ENCODE assay signal across 11 mouse cellular contexts in the genomic region with DNA sequence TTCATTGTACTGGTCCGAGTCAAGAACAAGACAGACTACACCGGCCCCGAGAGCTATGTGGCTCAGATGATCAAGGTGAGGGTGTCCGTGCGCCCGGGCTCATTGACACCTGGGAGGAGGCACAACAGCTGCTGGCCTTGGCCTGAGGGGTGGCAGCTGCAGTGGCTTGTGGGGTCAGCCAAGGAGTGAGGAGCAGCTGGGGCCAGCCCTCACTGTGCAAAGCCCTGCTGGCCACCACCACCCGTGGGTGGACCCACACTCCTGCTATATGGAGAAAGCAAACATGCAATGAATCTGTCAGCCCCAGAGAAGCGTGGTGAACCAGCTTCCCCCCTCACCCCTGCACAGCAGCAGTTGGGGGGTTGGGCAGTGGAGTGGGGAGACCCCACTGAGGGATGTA. TPM values are rescaled to one million over a fixed set of nuclear protein-coding genes. Genes with fewer than 3 reads are reported as not detected.
DNase-seq lines count a peak whose midpoint lies in the region; ATAC-seq and TF ChIP-seq lines count a peak whose summit lies in the region.
"Had no signal": no experiment of that assay in that cellular context is flagged by ENCODE, and none has a peak within 500 bp of the region (broad histone marks: within the 10 kb centered on the region; RNA-seq: fewer than 3 reads in every experiment).

No protein-coding gene starts in this region.

- H3K9me3 ChIP-seq in midbrain, postnatal 0 days (ENCODE audit: low read length), result no peaks in the 10 kb centered on the region
- H3K9me3 ChIP-seq: liver, embryonic 15.5 days had no signal

- H3K4me2 ChIP-seq in midbrain, postnatal 0 days (ENCODE audit: low read depth, low read length, poor library complexity, severe bottlenecking), result no peak overlapping the region
- H3K4me2 ChIP-seq: liver, embryonic 15.5 days had no signal

- H3K27ac ChIP-seq in midbrain, postnatal 0 days (ENCODE audit: low read depth, low read length), result peak overlapping the region; percentile 32; the same call in 1 of the 2 replicates
- H3K27ac ChIP-seq: liver, embryonic 15.5 days had no signal

- intact Hi-C loops in heart, postnatal 14 days (cut with DNase I), result loop anchor here (10.0 kb wide), 1 partner anchor 185 kb away; a partner anchor contains a TSS
- intact Hi-C loops in heart, postnatal 25 days (cut with DNase I), result loop anchor here (2.0 kb wide), 1 partner anchor 83 kb away; no protein-coding TSS in a partner anchor

- no peak overlapping the region for H3K9ac ChIP-seq in midbrain, postnatal 0 days (replicated peaks; ENCODE audit: low read length, poor library complexity, severe bottlenecking)
- H3K9ac ChIP-seq: liver, embryonic 15.5 days had no signal

- H3K4me1 ChIP-seq in midbrain, postnatal 0 days (ENCODE audit: insufficient read depth, low read length), result peaks cover 11% of the 10 kb centered on the region; the same call in 1 of the 2 replicates

- no peak overlapping the region for H3K4me3 ChIP-seq in midbrain, postnatal 0 days (ENCODE audit: low read depth, low read length)
- H3K4me3 ChIP-seq: liver, embryonic 15.5 days had no signal

- H3K27me3 ChIP-seq in midbrain, postnatal 0 days (ENCODE audit: insufficient read depth, low read length), result no peaks in the 10 kb centered on the region
- H3K27me3 ChIP-seq: CH12.LX; liver, embryonic 15.5 days had no signal

- TF ChIP-seq CTCF in midbrain, postnatal 0 days (IDR thresholded peaks at IDR 0.05), result no peak

- 0 out of 2 replicates have a peak, but pooled peaks have one; percentile 7 for ATAC-seq in cerebellum, adult (ENCODE audit: insufficient number of reproducible peaks, low FRiP score, low TSS enrichment)
- no peak for ATAC-seq in midbrain, postnatal 0 days (ENCODE audit: low FRiP score)
- ATAC-seq in granulocyte monocyte progenitor cell, adult 5-6 weeks (replicated peaks; ENCODE audit: poor library complexity, severe bottlenecking), result no peak

- 61% methylated on average over 8 of the region's 8 CpGs for WGBS in midbrain, postnatal 0 days

- H3K36me3 ChIP-seq in midbrain, postnatal 0 days (ENCODE audit: insufficient read depth, low read length), result peaks cover 21% of the 10 kb centered on the region

- DNase-seq in cerebellum, adult 11-12 months, result no peak
- DNase-seq in heart, postnatal 14 days, result peak; percentile 36 to 46
- DNase-seq in heart, postnatal 25 days (ENCODE audit: low spot score), result no peak
- peak; percentile 50 for DNase-seq in lung, postnatal 10 days
- DNase-seq in lung, postnatal 36 days, result no peak
- no peak for DNase-seq in midbrain, postnatal 0 days (ENCODE audit: low spot score)

RNA-seq across cellular contexts. Expression of a gene that starts 13.8 kb away (rescaled TPM):
- total RNA-seq in heart, postnatal 14 days (2021), result 100 to 1,000 TPM; 270 to 283 TPM
- total RNA-seq in heart, postnatal 25 days (2021), result 100 to 1,000 TPM; 323 to 335 TPM
- 213 and 233 TPM in 2 replicates for total RNA-seq in midbrain, postnatal 0 days (2014; rRNA removed)
- 453 and 478 TPM in 2 replicates for polyA plus RNA-seq in midbrain, postnatal 0 days (2015; fragmentation: Nextera tagmentation; extraction: Ambion mirVana)
- 142 and 196 TPM in 2 replicates for total RNA-seq in granulocyte monocyte progenitor cell, adult 5-6 weeks (2014; fragmentation: Nextera tagmentation)
- total RNA-seq in granulocyte monocyte progenitor cell, adult 5-6 weeks (2017), result 166 and 171 TPM in 2 replicates

RNA-seq across cellular contexts. Expression of a gene that starts 47.6 kb away (rescaled TPM):
- 10 to 100 TPM in 1 of 2 experiments, 1 to 10 TPM in 1; 8.9 to 10.7 TPM for total RNA-seq in heart, postnatal 14 days (2021)
- total RNA-seq in heart, postnatal 25 days (2021), result 1 to 10 TPM; 8.6 to 9.4 TPM
- 0.09 TPM in 1 of 2 replicates, not detected in the other for total RNA-seq in midbrain, postnatal 0 days (2014; rRNA removed)
- polyA plus RNA-seq in midbrain, postnatal 0 days (2015; fragmentation: Nextera tagmentation; extraction: Ambion mirVana), result 0.32 TPM in 1 of 2 replicates, not detected in the other
- not detected in 2 replicates for total RNA-seq in granulocyte monocyte progenitor cell, adult 5-6 weeks (2014; fragmentation: Nextera tagmentation)
- not detected in 2 replicates for total RNA-seq in granulocyte monocyte progenitor cell, adult 5-6 weeks (2017)
- total RNA-seq: left cerebral cortex, postnatal 4 days had no signal

Comparison
In these comparisons a context has a peak if more than half of its experiments do, and no peak if none do; other contexts are left out.
1. DNase-seq: peak in heart, postnatal 14 days (2 of 2) and lung, postnatal 10 days (single experiment); none in cerebellum, adult 11-12 months (single experiment), heart, postnatal 25 days (single experiment), lung, postnatal 36 days (single experiment) and midbrain, postnatal 0 days (single experiment).